Mouse (Mus musculus): ENCODE data around the gene Cables2. TPM values are rescaled to one million over a fixed set of nuclear protein-coding genes. Genes with fewer than 3 reads are reported as not detected.

Cables2 gene
- polyA plus RNA-seq, 1 experiment, result 13.2 TPM

DNA sequence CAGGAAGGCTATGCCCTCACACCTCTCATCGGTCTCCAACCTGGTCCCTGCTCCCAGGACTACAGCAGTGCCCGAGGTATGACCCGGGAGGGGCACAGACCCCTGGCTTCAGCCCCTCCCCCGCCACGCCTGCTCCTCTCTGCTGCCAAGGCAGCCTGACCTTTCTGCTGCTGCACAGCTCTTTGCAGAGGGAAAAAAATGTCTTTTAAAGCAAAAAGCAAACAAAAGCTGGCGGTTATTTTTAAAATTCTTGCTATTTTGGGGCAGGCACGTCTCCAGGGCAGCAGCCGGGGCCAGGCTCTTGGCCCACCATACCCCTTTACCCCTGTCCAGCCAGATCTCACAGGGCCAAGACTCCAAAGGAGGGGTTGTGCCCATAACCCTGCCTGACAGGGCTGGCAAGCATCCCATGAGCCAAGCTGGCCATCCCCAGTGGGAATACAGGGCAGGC, 58.3 kb downstream of the Cables2 start:
- Histone ChIP-seq H3K9me3 (replicated peaks; ENCODE audit: control insufficient read depth, insufficient read depth, low read length, poor library complexity, severe bottlenecking) (no peaks in the 10 kb centered on the region), H3K27me3 (ENCODE audit: control insufficient read depth, insufficient read depth, low read length, poor library complexity, severe bottlenecking) (no peaks in the 10 kb centered on the region), H3K27ac (ENCODE audit: insufficient read depth, low read length) (no peak overlapping the region), H3K36me3 (ENCODE audit: control insufficient read depth, insufficient read depth, low read length, poor library complexity, severe bottlenecking) (peaks cover 5% of the 10 kb centered on the region; the same call in 1 of the 2 replicates), H3K4me3 (ENCODE audit: low read depth, low read length) (no peak overlapping the region), H3K4me1 (ENCODE audit: control insufficient read depth, insufficient read depth, low read length) (peaks cover 22% of the 10 kb centered on the region), H3K9ac (ENCODE audit: low read depth, poor library complexity, severe bottlenecking) (no peak overlapping the region)
- TF ChIP-seq EP300 (IDR thresholded peaks at IDR 0.05; ENCODE audit: insufficient read depth, low read depth, low read length) (no peak), POLR2A (IDR thresholded peaks at IDR 0.05; ENCODE audit: insufficient read depth, low read length) (no peak), CTCF (IDR thresholded peaks at IDR 0.05; ENCODE audit: low read depth, low read length) (no peak)

DNA sequence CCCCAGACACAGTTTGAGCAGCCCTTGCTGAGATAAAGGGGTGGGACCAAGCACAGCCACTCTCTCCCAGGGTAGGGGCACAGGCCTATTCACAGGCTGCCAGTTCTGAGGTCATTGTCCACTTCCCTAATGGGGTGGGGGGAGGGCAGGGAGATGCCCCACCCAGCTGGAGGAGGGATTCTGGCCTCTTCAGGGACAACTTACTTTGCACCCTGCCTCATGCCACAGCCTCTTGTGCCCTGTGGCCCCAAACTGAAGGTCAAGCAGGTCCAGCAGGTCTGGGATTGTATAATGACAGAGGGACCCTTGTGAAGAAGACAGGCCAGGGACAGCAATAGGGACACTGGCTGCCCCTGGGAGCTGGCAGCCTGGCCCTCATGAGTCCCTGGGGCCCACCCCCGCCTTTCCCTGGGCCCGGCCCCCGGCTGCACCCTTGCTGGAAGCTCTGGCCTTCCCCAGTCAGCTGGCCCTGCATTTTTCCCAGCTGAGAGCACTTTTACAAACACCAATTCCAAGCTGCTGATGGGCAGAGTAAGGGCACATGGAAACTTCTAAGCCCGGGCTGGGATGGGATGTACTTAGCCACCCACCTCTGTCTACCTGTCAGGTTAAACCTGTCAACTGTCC, 58.8 kb downstream of the Cables2 start:
- Histone ChIP-seq H3K9me3 (replicated peaks; ENCODE audit: control insufficient read depth, insufficient read depth, low read length, poor library complexity, severe bottlenecking) (no peaks in the 10 kb centered on the region), H3K9ac (ENCODE audit: low read depth, poor library complexity, severe bottlenecking) (no peak overlapping the region), H3K4me3 (ENCODE audit: low read depth, low read length) (no peak overlapping the region), H3K27ac (ENCODE audit: insufficient read depth, low read length) (no peak overlapping the region), H3K36me3 (ENCODE audit: control insufficient read depth, insufficient read depth, low read length, poor library complexity, severe bottlenecking) (peaks cover 5% of the 10 kb centered on the region; the same call in 1 of the 2 replicates), H3K4me1 (ENCODE audit: control insufficient read depth, insufficient read depth, low read length) (peaks cover 19% of the 10 kb centered on the region), H3K27me3 (ENCODE audit: control insufficient read depth, insufficient read depth, low read length, poor library complexity, severe bottlenecking) (no peaks in the 10 kb centered on the region)
- TF ChIP-seq CTCF (IDR thresholded peaks at IDR 0.05; ENCODE audit: low read depth, low read length), result no peak
- TF ChIP-seq POLR2A (IDR thresholded peaks at IDR 0.05; ENCODE audit: insufficient read depth, low read length), result no peak
- TF ChIP-seq EP300 (IDR thresholded peaks at IDR 0.05; ENCODE audit: insufficient read depth, low read depth, low read length), result no peak

DNA sequence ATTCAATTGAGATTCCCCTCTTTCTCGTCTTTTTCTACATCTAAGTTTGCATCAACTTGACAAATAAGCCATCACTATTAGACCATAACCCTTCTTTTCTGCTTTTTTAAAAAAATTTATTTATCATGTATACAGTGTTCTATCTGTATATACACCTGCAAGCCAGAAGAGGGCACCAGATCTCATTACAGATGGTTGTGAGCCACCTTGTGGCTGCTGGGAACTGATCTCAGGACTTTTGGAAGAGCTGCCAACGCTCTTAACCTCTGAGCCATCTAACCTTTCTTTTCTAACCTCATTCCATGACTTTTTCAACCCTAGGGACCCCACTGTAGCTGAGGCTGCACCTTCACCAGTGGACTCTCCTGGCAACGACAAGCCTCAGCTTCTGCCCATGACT, 61.0 kb downstream of the Cables2 start:
- TF ChIP-seq CTCF (IDR thresholded peaks at IDR 0.05; ENCODE audit: low read depth, low read length), result peak; percentile 11
- no peak for TF ChIP-seq EP300 (IDR thresholded peaks at IDR 0.05; ENCODE audit: insufficient read depth, low read depth, low read length)
- no peaks in the 10 kb centered on the region for H3K9me3 ChIP-seq (replicated peaks; ENCODE audit: control insufficient read depth, insufficient read depth, low read length, poor library complexity, severe bottlenecking)

DNA sequence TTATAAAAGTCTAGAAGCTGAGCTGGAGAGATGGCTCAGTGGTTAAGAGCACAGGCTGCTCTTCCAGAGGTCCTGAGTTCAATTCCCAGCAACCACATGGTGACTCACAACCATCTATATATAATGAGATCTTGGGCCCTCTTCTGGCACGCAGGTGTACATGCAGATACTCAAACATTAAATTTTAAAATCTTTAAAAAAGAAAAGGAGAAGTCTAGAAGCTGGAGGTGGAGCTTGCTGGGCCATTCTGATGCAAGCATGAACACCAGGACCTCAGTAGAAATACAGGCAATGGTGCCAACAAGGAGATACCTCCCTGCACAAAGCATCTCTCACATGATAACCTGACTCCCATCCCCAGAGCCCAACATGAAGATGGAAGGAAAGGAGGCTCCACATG, 64.3 kb downstream of the Cables2 start:
- TF ChIP-seq POLR2A (IDR thresholded peaks at IDR 0.05; ENCODE audit: insufficient read depth, low read length), result no peak
- no peak for TF ChIP-seq CTCF (IDR thresholded peaks at IDR 0.05; ENCODE audit: low read depth, low read length)
- TF ChIP-seq EP300 (IDR thresholded peaks at IDR 0.05; ENCODE audit: insufficient read depth, low read depth, low read length), result no peak
- H3K4me1 ChIP-seq (ENCODE audit: control insufficient read depth, insufficient read depth, low read length), result no peaks in the 10 kb centered on the region

More for the DNA sequence above, 61.0 kb downstream of the Cables2 start:
- Histone ChIP-seq H3K27me3 (ENCODE audit: control insufficient read depth, insufficient read depth, low read length, poor library complexity, severe bottlenecking) (no peaks in the 10 kb centered on the region), H3K27ac (ENCODE audit: insufficient read depth, low read length) (no peak overlapping the region), H3K36me3 (ENCODE audit: control insufficient read depth, insufficient read depth, low read length, poor library complexity, severe bottlenecking) (peaks cover 5% of the 10 kb centered on the region; the same call in 1 of the 2 replicates), H3K9ac (ENCODE audit: low read depth, poor library complexity, severe bottlenecking) (no peak overlapping the region), H3K4me1 (ENCODE audit: control insufficient read depth, insufficient read depth, low read length) (peaks cover 6% of the 10 kb centered on the region), H3K4me3 (ENCODE audit: low read depth, low read length) (no peak overlapping the region)

More for the DNA sequence above, 64.3 kb downstream of the Cables2 start:
- Histone ChIP-seq H3K27me3 (ENCODE audit: control insufficient read depth, insufficient read depth, low read length, poor library complexity, severe bottlenecking) (no peaks in the 10 kb centered on the region), H3K9me3 (replicated peaks; ENCODE audit: control insufficient read depth, insufficient read depth, low read length, poor library complexity, severe bottlenecking) (no peaks in the 10 kb centered on the region), H3K36me3 (ENCODE audit: control insufficient read depth, insufficient read depth, low read length, poor library complexity, severe bottlenecking) (peaks cover 26% of the 10 kb centered on the region), H3K9ac (ENCODE audit: low read depth, poor library complexity, severe bottlenecking) (no peak overlapping the region), H3K27ac (ENCODE audit: insufficient read depth, low read length) (no peak overlapping the region), H3K4me3 (ENCODE audit: low read depth, low read length) (no peak overlapping the region)

Other genes starting within 250 kb of the Cables2 start
- gene Lsm14b, start 248.5 kb downstream of the Cables2 start, polyA plus RNA-seq (2011; ENCODE audit: insufficient read depth, insufficient read length, low read depth, missing spikeins), result 55.6 and 59.8 TPM in 2 replicates
- 257 and 264 TPM in 2 replicates for gene Psma7, start 231.1 kb downstream of the Cables2 start, polyA plus RNA-seq (2011; ENCODE audit: insufficient read depth, insufficient read length, low read depth, missing spikeins)
- gene Ss18l1, start 231.0 kb downstream of the Cables2 start, polyA plus RNA-seq (2011; ENCODE audit: insufficient read depth, insufficient read length, low read depth, missing spikeins), result 5.1 TPM in 2 replicates
- gene Mtg2, start 202.9 kb downstream of the Cables2 start, polyA plus RNA-seq (2011; ENCODE audit: insufficient read depth, insufficient read length, low read depth, missing spikeins), result 12.4 and 14.7 TPM in 2 replicates
- gene Hrh3, start 169.0 kb downstream of the Cables2 start, polyA plus RNA-seq (2011; ENCODE audit: insufficient read depth, insufficient read length, low read depth, missing spikeins), result 0.24 TPM in 1 of 2 replicates, not detected in the other
- 18.0 and 18.9 TPM in 2 replicates for gene Osbpl2, start 154.2 kb downstream of the Cables2 start, polyA plus RNA-seq (2011; ENCODE audit: insufficient read depth, insufficient read length, low read depth, missing spikeins)
- 50.0 and 54.3 TPM in 2 replicates for gene Adrm1, start 102.0 kb downstream of the Cables2 start, polyA plus RNA-seq (2011; ENCODE audit: insufficient read depth, insufficient read length, low read depth, missing spikeins)
- 141 and 145 TPM in 2 replicates for gene Lama5, start 47.6 kb downstream of the Cables2 start, polyA plus RNA-seq (2011; ENCODE audit: insufficient read depth, insufficient read length, low read depth, missing spikeins)
- gene Rps21, start 16.1 kb downstream of the Cables2 start, polyA plus RNA-seq (2011; ENCODE audit: insufficient read depth, insufficient read length, low read depth, missing spikeins), result 1,612 and 1,632 TPM in 2 replicates
- 1.7 and 1.8 TPM in 2 replicates for gene Rbbp8nl, start 16.4 kb upstream of the Cables2 start, polyA plus RNA-seq (2011; ENCODE audit: insufficient read depth, insufficient read length, low read depth, missing spikeins)
- gene Gata5, start 61.2 kb upstream of the Cables2 start, polyA plus RNA-seq (2011; ENCODE audit: insufficient read depth, insufficient read length, low read depth, missing spikeins), result 0.53 TPM in 1 of 2 replicates, not detected in the other
- 11.9 and 14.5 TPM in 2 replicates for gene Slco4a1, start 182.7 kb upstream of the Cables2 start, polyA plus RNA-seq (2011; ENCODE audit: insufficient read depth, insufficient read length, low read depth, missing spikeins)
- gene Ntsr1, start 226.5 kb upstream of the Cables2 start, polyA plus RNA-seq (2011; ENCODE audit: insufficient read depth, insufficient read length, low read depth, missing spikeins), result not detected in 2 replicates